Mouse (Mus musculus): ENCODE measurements around the gene Sstr3.

The Sstr3 gene

DNA sequence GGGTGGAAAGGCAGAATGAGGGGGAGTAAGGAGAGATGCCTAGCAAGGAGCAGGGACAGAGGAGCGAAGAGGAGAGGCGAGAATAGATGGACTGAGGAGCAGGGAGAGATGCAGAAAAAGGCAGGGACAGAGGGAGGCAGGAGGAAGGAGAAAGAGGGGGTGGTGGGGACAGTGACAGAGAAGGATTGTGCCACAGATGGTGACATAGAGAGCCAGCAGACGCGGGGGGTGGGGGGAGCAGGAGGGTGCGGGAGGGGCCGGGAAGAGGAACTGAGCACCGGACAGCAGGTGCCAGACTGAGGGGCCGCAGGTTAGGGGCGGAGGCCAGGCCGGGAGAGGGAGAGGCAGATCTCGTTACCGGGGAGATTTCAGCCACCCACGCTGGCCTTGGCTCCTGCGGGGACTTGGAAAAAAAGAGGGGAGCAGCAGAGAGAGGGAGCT is at the start of gene Sstr3:
TSS of gene Sstr3 (minus strand) at position 125 of the 441 bp plus-strand sequence.
- peak; percentile 52 for DNase-seq (ENCODE audit: low spot score)

DNA sequence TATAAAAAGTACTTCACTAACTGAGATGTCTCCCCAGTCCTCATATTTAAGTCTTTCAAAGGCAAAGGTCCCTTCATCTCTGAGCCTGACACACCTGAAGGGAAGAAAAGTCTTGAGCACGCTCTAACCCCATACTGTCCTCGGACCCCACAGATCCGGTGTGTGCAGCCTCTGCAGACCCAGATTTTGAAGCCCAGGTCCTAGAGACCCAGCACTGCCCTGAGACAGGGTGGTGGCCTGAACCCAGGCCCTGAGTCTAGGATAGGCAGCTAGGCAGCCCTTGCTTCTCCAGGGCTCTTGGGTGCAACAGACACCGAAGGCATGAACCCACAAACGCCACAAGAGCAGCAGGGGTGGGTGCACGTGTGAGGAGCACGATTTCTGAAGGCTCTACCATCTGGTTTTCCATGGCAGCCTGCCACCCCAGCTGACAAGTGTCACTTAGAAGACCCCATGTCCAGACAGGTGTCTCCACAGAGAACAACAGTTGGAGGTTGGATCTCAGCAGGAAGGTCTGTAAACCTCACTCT is 49.5 kb upstream of the Sstr3 start:
- no peak for DNase-seq (ENCODE audit: low spot score)

DNA sequence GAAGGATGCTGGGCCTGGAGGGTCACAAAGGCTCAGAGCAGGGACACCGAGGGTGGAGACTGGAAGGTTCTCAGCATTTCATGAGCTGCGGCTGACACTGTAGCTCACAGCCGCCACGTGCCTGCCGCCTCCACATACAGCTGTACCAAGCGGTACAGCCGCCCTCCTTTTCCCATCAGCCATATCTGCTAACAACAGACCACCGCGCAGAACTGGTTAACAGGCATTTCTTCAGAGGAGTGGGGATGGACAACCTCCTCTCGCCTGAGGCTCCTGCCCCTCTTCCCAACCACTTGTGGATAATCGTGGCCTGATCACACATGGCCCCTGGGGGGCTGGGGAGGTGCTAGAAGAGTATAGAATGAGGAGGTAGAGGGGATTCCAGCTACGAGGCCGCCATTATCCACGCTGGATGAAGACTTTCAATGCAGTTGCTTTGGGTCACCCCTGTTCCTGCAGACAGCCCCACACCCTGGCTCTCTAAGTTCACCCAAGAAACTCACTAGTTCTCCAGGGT is 48.0 kb upstream of the Sstr3 start:
- DNase-seq (ENCODE audit: low spot score) = no peak

GRCm38 (mm10) chr15:78591680-78592451 is 47.4 kb upstream of the Sstr3 start:
- no peak for DNase-seq (ENCODE audit: low spot score)

DNA sequence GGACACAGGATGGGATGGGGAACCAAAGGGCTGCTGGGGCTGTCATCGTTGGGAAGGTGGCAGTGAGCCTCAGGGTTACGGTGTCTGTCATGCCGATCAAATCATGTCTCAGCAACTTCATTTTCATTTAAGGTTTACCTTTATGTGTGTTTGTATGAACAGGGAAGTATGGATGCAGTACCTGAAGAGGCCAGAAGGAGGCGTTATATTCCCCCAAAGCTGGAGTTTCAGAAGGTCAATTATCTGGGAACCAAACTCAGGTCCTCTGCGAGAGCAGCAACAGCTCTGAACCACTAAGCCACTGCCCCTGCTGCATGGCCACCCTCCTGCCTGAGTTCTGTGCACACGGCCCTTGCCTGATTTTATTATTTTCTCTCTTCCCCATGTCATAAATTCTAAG is 46.3 kb upstream of the Sstr3 start:
- no peak for DNase-seq (ENCODE audit: low spot score)

GRCm38 (mm10) chr15:78589936-78590335 is 45.5 kb upstream of the Sstr3 start:
- DNase-seq (ENCODE audit: low spot score) = no peak

DNA sequence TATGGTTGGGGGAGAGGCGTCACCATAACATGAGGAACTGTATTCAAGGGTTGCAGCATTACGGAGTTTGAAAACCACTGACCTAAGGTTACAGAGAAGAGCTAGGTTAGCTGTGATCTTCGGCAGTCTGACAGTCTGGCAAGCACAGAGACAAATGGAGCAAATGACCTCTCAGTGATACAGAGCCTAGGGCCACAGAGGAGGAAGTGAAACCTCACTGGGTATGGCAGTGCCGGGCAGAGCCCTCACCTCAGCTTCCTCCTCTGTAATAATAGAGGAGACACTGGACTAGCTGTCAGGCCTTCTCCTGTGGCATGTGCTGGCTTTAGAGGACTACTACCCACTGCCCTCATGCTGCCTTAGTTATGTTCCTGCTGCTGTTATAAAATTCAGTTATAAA is 44.4 kb upstream of the Sstr3 start:
- no peak for DNase-seq (ENCODE audit: low spot score)

- DNase-seq (ENCODE audit: low spot score) = no peak
These were observed 43.6 kb upstream of the Sstr3 start for GRCm38 (mm10) chr15:78588049-78588448.

DNA sequence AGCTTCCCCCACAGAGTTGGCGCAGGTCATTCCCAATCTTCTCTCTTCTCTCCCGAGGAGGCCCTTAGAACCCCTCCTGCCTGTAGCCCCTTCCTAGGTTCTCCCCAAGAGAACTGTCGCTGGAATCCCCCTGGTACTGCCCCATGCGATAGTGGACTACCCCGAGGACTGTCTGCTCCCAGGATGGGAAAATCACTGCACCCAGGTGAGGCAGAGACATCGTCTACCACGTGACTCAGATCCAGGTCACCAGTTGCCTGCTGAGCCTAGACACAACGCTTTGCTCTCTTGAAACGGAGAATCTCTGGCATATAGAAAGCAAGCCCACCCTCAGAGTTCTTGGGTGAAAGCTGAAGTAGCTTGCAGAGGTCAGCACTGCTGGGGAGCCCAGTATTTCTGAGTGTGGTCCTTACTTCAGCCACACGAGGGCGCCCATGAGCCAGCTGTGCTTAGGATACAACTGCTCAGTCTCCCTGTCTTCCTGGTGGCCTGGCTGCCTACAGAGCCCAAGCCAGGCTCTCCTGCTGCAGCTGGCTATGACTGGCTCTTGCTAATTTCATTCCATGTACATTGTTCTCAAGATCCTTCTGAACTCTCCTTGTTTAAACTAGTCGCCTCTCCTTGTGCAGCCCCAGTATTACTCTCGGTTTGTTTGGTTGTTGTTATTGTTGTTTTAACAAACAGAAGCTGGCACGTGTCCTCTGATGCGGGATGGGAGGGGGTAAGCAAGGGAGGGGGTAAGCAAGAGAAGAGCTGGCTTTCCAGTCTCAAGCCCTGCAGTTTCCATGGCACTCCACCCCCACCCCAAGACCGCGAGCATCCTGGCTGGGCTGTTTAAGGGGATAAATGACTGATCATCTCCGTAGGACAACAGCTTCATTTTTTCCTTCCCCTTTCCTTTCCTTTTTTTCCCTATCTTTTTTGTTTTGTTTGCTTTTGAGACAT is 42.8 kb upstream of the Sstr3 start:
- DNase-seq (ENCODE audit: low spot score) = peak; percentile 80

DNA sequence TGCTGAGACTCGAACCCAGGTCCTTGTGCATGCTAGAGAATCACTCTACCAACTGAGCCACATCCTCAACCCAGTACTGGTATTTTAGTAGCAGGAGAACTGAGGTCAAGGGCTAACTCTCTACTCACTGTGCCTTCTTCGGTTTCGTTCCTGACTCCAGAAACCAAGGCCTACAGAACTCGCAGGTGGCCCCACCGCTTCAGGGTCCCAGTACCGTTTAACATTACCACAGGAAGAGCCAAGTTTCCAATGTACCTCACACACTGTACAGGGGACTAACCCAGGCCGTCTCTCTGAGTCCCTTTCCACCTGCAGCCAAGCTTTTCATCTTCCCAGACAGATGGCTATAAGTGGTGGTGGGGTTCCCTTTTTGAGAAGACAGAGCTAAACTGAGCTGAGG is 40.9 kb upstream of the Sstr3 start:
- DNase-seq (ENCODE audit: low spot score) = no peak

DNA sequence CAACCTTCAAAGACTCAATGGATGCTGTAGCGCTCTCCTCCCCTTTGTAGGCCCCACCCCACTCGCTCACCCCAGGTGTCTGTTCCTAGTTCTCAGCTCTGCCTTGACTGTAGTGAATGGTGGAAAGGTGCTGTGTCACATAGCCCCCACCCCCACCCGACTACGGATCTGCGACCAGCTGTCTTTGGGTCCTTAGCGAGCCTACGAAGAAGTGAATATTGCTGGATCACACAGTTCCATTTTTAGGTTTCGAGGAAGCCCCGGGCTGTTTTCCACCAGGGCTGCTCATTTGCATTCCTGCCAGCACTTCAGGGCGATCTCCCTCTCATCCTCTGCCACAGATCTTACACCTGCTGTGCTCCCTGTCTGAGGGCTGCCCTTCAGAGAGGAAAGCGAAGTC is 38.9 kb upstream of the Sstr3 start:
- DNase-seq (ENCODE audit: low spot score) = no peak

GRCm38 (mm10) chr15:78576284-78576810 is 31.9 kb upstream of the Sstr3 start:
- DNase-seq (ENCODE audit: low spot score) = no peak

GRCm38 (mm10) chr15:78572658-78573397 is 28.3 kb upstream of the Sstr3 start, which contains the start of gene Rac2:
TSS of gene Rac2 (minus strand) at chr15:78572783.
- DNase-seq (ENCODE audit: low spot score) = no peak

GRCm38 (mm10) chr15:78572270-78572600 is 27.8 kb upstream of the Sstr3 start:
- DNase-seq (ENCODE audit: low spot score) = no peak

DNA sequence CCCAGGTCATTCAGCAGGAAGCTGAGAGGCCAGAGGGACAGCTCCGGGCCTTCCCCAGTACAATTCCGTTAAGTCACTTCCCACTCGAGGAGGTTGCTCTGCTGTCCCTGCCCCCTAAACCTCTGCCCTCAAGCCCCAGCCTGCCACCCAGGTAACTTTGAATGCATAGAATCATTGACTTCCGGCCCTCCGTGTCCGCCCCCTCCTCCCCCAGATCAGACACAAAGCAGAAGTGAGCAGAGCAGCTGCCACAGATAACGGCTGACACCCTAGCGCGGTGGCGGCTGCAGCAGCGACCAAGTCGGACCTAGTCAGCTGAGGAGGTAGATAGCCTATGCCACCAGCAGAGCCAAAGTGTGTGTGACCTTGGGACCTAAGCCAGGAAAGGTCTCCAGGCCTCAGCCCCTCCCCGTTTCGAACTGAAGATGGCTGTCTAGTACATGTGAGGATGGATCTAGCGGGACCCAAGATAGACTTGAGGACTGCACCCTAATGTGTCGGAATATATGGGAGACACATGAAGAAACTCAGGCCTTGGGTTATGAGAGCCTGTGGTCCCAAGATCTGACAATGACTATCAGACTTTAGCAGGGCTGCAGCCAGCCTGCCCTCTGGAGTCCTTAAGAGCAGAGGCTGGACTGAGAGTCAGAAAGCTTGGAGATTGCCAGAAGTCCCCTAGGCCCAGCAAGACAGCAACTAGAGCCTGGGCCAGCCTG is 27.2 kb upstream of the Sstr3 start:
- no peak for DNase-seq (ENCODE audit: low spot score)

DNA sequence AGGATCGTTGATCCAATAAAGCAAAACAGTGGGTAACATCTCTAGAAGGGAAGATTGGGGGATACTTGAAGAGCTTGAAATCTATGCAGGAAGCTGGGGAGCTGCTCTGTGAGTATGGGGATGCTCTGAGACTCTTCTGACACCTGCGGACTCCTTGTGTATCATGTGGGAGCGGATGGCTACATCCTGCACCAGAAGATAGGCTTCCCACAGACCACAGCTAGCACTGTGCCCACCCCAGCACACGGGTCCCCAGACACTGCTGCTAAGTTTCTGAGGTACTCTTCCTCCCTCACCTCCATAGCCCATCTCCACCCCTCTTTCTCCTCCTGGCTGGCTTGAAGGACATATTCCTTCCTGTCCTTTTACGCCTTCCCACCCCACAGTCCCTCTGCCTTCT is 25.7 kb upstream of the Sstr3 start:
- no peak for DNase-seq (ENCODE audit: low spot score)

GRCm38 (mm10) chr15:78567608-78568120 is 23.2 kb upstream of the Sstr3 start:
- DNase-seq (ENCODE audit: low spot score) = no peak

GRCm38 (mm10) chr15:78564764-78565435 is 20.4 kb upstream of the Sstr3 start:
- DNase-seq (ENCODE audit: low spot score) = no peak

- DNase-seq (ENCODE audit: low spot score) = no peak
These were observed 19.5 kb upstream of the Sstr3 start for GRCm38 (mm10) chr15:78563937-78564336.

- DNase-seq (ENCODE audit: low spot score) = no peak
These were observed 18.9 kb upstream of the Sstr3 start for GRCm38 (mm10) chr15:78563344-78563743.
